Mouse (Mus musculus): ENCODE measurements at regions not wholly inside any gene's neighbourhood (a gene's known extent, or its start where the extent isn't known, plus 50 kb on each side); places are given as distances from the start of the nearest gene placed in this dataset.
"Not testable (repeated sequence)": the region's sequence is repeated elsewhere in the genome, so short reads cannot be mapped to it uniquely, and the experiment has no call there.

DNA sequence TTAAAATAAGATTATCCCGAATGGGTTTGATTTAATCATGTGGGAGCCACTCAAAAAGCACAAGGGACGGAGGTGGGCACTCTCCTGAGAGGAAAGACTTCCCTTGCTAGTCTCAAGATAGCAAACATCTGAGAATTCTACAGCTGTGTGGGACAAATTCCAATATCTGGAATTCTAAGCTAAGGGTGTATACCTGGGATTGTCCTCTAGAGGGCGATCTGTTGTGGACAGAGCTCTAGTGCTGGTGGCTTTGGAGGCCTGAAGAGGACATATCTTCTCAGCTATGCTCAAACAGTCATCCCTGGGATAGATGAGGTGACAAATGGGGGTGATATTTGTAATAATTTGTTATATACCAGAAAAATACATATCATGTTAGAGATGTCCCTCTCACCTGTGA is 132.8 kb upstream of the Rasgrp1 start:
- DNase-seq (ENCODE audit: low read depth, low spot score): peak; percentile 2
- H3K27me3 ChIP-seq (ENCODE audit: control insufficient read depth, insufficient read depth, low read length, poor library complexity, severe bottlenecking): no peaks in the 10 kb centered on the region
- no peaks in the 10 kb centered on the region for H3K36me3 ChIP-seq (ENCODE audit: control insufficient read depth, insufficient read depth, low read length, poor library complexity, severe bottlenecking)

DNA sequence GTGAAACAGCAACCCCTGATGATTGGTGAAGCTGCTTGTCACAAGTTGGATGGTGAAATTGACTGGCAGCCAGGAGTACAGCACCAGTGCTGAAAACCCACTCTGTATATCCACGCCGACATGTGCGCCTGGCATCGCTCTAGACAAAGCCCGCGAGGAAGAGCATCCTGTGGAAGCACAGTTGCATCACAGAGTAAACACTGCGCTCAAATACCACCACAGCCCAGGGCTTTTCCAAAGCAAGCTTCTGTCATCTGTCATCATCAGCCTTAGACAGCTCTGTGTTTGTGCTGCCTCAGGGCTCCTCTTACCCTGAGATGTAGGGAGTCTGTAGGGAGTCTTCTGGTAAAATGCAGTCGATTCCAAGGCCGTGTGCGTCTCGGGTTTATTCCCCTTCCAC is 134.7 kb upstream of the Rasgrp1 start:
- H3K36me3 ChIP-seq (ENCODE audit: control insufficient read depth, insufficient read depth, low read length, poor library complexity, severe bottlenecking); H3K27me3 ChIP-seq (ENCODE audit: control insufficient read depth, insufficient read depth, low read length, poor library complexity, severe bottlenecking); DNase-seq (ENCODE audit: low read depth, low spot score): not testable (repeated sequence)

DNA sequence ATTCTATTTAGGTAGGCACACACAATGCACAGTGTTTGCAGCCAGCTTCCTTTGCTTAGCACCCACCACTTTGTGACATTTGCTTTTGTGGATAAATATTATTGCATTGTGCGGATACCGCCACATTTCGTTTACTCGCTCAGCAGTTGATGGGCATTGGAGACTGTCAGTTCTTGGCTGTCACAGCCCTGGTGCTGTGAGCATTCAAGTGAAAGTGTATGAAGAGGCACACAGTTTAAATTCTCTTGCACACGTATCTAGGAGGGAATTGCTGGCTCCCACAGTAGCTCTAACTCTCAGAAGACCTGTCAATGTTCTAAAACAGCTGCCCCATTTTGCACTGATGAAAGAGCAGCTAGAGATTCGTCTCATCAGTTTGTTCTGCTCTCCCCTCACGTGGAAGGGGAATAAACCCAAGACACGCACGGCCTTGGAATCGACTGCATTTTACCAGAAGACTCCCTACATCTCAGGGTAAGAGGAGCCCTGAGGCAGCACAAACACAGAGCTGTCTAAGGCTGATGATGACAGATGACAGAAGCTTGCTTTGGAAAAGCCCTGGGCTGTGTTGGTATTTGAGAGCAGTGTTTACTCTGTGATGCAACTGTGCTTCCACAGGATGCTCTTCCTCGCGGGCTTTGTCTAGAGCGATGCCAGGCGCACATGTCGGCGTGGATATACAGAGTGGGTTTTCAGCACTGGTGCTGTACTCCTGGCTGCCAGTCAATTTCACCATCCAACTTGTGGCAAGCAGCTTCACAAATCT is 136.6 kb upstream of the Rasgrp1 start:
- H3K27me3 ChIP-seq (ENCODE audit: control insufficient read depth, insufficient read depth, low read length, poor library complexity, severe bottlenecking); H3K36me3 ChIP-seq (ENCODE audit: control insufficient read depth, insufficient read depth, low read length, poor library complexity, severe bottlenecking); DNase-seq (ENCODE audit: low read depth, low spot score): not testable (repeated sequence)

DNA sequence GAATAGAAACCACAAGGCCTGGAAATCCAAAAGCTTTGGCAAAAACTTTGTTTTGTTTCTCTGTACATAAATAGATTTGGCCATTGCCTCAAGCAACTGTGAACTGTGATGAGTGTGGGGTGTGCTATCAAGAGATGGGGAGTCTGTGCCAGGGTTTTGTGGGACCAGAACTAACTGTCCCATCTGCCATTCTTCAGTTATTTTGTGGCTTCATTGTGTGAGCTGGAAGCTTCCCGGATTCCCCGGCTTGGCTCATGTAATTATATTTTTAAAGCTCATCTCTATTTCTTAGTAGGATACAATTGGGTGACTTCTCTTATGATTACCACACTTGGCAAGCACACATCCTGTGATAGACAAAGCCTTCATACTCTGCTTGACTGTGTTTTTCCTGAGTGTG is 143.6 kb upstream of the Rasgrp1 start:
- H3K27me3 ChIP-seq (ENCODE audit: control insufficient read depth, insufficient read depth, low read length, poor library complexity, severe bottlenecking): no peaks in the 10 kb centered on the region
- no peak for DNase-seq (ENCODE audit: low read depth, low spot score)
- H3K36me3 ChIP-seq (ENCODE audit: control insufficient read depth, insufficient read depth, low read length, poor library complexity, severe bottlenecking): no peaks in the 10 kb centered on the region

DNA sequence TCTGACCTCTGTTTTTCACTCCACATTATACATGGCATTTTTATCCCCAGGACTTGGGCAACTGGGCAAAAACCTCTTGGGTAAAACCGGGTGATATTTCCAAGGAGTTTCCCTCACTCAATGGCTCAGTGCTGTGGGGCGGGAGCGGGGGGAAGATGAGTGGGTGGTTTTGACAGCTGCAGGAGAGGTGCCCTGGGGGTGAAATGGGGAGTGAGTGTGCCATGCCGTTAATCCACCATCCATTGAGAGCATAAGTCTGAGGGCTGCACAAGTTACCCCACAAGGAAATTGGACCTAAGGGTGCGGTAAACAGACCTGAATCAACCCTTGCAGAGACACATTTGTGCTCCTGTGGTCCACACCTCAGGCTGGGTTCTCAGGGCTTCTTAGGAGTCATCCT is 155.8 kb upstream of the Rasgrp1 start:
- no peak for DNase-seq (ENCODE audit: low read depth, low spot score)
- H3K36me3 ChIP-seq (ENCODE audit: control insufficient read depth, insufficient read depth, low read length, poor library complexity, severe bottlenecking): no peaks in the 10 kb centered on the region
- H3K27me3 ChIP-seq (ENCODE audit: control insufficient read depth, insufficient read depth, low read length, poor library complexity, severe bottlenecking): no peaks in the 10 kb centered on the region

DNA sequence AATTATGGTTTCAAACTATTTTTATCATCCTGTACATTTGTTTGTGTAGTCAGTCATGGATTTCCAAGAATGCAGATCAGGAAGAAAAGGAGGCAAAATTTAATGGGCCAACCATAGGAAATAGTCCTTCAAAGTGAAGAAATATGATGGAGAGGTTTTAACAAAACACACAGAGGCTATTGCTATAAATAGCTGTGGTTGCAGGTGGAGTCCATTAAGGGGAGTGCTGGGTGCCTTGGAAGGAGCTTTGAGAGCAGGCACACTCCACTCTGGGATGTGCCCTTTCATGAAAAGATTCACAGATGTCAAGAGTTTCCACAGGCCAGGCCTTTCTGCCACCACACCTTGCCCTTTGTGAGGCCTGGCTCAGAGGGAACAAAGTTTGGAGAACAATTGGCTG is 159.8 kb upstream of the Rasgrp1 start:
- no peak for DNase-seq (ENCODE audit: low read depth, low spot score)
- Histone ChIP-seq H3K27me3 (ENCODE audit: control insufficient read depth, insufficient read depth, low read length, poor library complexity, severe bottlenecking) (no peaks in the 10 kb centered on the region), H3K36me3 (ENCODE audit: control insufficient read depth, insufficient read depth, low read length, poor library complexity, severe bottlenecking) (no peaks in the 10 kb centered on the region)

DNA sequence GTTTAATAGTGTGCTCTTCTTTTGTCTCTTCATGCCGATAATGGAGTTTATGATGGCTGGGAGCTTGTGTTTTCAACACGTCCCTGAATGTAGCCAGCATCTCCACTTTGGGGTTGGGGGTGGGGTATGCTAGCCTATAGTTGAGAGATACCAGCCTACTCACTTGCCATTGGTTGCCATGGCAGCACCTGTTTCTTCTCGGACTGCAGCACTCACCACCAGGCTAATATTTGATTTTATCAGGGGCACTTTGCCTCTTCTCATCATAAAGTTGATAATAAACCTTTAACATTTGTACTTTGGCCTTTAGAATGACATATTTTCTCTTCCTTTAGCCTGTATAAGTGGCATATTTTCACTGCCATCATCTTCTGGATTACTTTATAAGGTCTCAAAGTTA is 168.9 kb upstream of the Rasgrp1 start:
- no peak for DNase-seq (ENCODE audit: low read depth, low spot score)
- no peaks in the 10 kb centered on the region for H3K27me3 ChIP-seq (ENCODE audit: control insufficient read depth, insufficient read depth, low read length, poor library complexity, severe bottlenecking)

DNA sequence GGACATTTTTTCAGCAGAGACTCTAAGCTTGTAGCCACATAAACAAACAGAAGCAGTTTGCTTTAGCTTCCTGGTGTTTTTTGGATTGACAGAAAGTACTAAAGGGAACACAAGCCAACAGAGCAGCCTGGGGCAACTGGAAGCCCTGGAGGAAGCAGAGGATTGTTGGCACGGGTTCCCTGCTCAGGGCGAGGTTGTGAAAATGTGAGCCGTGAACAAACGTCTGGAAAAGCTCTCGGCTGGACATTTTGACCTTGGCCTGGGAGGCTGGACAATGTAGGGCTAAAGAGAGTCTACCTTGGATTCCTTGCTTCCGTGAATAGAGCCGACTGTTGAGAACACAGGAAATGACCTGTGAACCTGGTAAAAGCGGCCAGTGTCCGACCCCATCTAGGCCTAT is 169.8 kb upstream of the Rasgrp1 start:
- Histone ChIP-seq H3K27me3 (ENCODE audit: control insufficient read depth, insufficient read depth, low read length, poor library complexity, severe bottlenecking) (no peaks in the 10 kb centered on the region), H3K36me3 (ENCODE audit: control insufficient read depth, insufficient read depth, low read length, poor library complexity, severe bottlenecking) (no peaks in the 10 kb centered on the region)
- DNase-seq (ENCODE audit: low read depth, low spot score): no peak

More for the DNA sequence above, 168.9 kb upstream of the Rasgrp1 start:
- no peaks in the 10 kb centered on the region for H3K36me3 ChIP-seq (ENCODE audit: control insufficient read depth, insufficient read depth, low read length, poor library complexity, severe bottlenecking)

DNA sequence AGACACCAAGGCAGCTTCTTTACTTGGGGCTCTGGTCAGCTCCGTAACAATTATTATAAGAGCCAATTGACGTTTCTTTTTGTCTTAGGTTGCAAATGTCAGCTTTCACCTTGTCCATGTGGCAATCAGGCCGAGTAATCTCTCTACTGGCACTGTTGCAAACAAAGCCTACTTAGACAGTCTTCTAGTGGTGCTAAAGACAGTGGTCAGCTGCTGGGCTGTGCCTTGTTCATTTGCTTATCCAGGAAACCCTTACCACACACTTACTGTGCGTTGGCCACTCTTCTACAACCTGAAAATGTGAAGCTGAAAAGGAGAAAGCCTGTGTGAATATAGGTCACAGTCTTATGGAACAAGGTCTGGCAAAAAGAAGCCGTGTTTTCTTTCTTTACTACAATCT is 181.6 kb upstream of the Rasgrp1 start:
- no peaks in the 10 kb centered on the region for H3K27me3 ChIP-seq (ENCODE audit: control insufficient read depth, insufficient read depth, low read length, poor library complexity, severe bottlenecking)
- H3K36me3 ChIP-seq (ENCODE audit: control insufficient read depth, insufficient read depth, low read length, poor library complexity, severe bottlenecking): no peaks in the 10 kb centered on the region
- DNase-seq (ENCODE audit: low read depth, low spot score): no peak

DNA sequence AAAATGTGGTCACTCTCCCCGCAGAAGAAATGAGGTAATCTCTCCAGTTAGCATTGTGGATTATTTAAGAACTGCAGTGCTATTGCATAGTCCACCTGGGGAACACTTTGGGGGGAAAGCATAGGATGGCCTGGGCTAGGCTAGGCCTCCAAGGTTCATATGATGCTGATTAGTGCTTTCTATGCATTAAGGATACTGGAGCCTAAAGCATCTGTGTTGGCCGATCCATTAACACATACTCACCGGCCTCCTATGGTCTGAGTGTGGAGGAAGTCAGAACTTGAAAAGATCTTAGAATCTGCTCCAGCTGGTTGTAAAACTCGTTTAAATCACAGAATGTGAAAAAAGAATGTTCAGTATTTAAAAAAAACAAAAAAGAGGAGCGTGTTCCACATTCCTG is 196.1 kb upstream of the Rasgrp1 start:
- DNase-seq (ENCODE audit: low read depth, low spot score): no peak
- Histone ChIP-seq H3K36me3 (ENCODE audit: control insufficient read depth, insufficient read depth, low read length, poor library complexity, severe bottlenecking) (no peaks in the 10 kb centered on the region), H3K27me3 (ENCODE audit: control insufficient read depth, insufficient read depth, low read length, poor library complexity, severe bottlenecking) (no peaks in the 10 kb centered on the region)

DNA sequence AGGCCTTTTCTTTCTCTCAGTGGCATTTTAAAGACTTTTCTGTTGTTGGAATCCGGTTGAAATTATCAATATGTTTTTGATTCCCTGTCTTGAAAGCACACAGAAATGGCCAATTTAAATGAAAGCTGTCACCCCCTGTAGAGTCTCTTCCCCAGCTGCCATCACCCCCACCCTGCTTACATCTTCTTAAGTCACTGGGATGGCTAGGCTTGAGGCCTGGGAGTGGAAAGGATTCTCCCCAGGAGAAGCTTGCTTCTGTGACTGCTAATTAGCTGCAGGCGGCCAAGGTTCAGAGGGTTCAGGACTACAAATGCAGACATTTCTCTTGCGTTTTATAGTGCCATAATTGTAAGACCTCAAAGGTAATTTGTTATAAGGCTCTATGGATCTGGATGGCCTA is 196.5 kb upstream of the Rasgrp1 start:
- Histone ChIP-seq H3K27me3 (ENCODE audit: control insufficient read depth, insufficient read depth, low read length, poor library complexity, severe bottlenecking) (no peaks in the 10 kb centered on the region), H3K36me3 (ENCODE audit: control insufficient read depth, insufficient read depth, low read length, poor library complexity, severe bottlenecking) (no peaks in the 10 kb centered on the region)
- DNase-seq (ENCODE audit: low read depth, low spot score): no peak

DNA sequence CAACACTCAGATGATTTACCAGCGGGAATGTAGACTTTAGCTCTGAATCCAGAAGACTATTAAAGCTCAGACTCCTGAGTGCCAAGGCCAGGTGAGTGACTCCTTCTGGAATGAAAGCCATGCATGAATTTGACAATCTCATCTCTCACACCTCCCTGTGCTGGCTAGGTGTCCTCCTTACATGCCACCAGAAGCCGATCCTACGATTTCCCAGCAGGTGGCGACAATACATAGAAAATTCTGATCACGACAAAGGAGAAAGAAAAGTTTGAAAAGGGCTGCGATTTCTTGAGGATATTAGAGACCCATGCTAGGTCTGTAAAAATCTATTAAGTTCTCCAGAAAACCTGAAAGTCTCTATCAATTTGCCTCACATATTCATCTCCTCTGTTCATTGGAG is 198.7 kb upstream of the Rasgrp1 start:
- no peaks in the 10 kb centered on the region for H3K27me3 ChIP-seq (ENCODE audit: control insufficient read depth, insufficient read depth, low read length, poor library complexity, severe bottlenecking)
- no peaks in the 10 kb centered on the region for H3K36me3 ChIP-seq (ENCODE audit: control insufficient read depth, insufficient read depth, low read length, poor library complexity, severe bottlenecking)
- peak; percentile 46 for DNase-seq (ENCODE audit: low read depth, low spot score)

DNA sequence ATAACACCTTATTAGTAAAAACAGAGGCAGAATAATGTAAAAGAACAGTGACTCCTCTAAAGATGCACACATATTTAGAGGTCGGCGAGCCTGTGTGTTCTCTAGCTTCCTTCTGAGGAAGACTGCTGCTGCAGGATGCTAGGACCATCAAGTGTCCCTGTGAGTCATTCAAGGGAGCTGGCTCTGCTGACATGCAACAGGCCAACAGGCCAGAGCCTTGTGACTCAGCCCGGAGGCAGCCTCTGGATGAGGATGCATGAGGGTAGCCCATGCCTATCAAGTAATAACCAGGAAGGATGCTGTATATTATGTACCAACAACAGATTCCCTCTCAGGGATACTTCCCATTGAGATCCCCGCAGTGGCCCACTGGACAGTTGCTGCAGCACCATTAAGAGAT is 199.5 kb upstream of the Rasgrp1 start:
- no peak for DNase-seq (ENCODE audit: low read depth, low spot score)
- H3K36me3 ChIP-seq (ENCODE audit: control insufficient read depth, insufficient read depth, low read length, poor library complexity, severe bottlenecking): no peaks in the 10 kb centered on the region

DNA sequence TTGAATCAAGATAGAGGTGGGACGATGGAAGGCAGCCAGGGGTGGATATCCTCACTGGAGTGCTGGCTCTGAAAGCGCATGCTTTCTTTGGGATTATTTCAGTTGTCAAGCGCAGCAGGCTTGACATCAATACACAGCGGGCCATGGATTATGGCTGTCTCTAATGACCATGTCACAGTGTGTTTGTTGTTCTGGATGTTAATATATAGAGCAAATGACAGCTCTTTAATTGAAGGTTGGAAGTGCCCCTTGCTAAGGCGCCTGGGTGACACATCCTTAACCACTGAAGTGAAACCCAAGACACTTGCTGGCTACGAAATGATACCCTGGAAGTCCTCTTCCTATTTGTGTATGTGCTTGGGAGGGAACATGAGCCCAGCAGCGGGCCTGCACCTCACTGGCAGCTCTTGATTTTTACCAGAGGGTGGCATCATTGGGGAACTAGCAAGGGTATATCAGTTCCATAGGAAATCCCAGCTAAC is 200.5 kb upstream of the Rasgrp1 start:
- H3K27me3 ChIP-seq (ENCODE audit: control insufficient read depth, insufficient read depth, low read length, poor library complexity, severe bottlenecking): no peaks in the 10 kb centered on the region
- no peaks in the 10 kb centered on the region for H3K36me3 ChIP-seq (ENCODE audit: control insufficient read depth, insufficient read depth, low read length, poor library complexity, severe bottlenecking)
- no peak for DNase-seq (ENCODE audit: low read depth, low spot score)

More for the DNA sequence above, 199.5 kb upstream of the Rasgrp1 start:
- H3K27me3 ChIP-seq (ENCODE audit: control insufficient read depth, insufficient read depth, low read length, poor library complexity, severe bottlenecking): no peaks in the 10 kb centered on the region

DNA sequence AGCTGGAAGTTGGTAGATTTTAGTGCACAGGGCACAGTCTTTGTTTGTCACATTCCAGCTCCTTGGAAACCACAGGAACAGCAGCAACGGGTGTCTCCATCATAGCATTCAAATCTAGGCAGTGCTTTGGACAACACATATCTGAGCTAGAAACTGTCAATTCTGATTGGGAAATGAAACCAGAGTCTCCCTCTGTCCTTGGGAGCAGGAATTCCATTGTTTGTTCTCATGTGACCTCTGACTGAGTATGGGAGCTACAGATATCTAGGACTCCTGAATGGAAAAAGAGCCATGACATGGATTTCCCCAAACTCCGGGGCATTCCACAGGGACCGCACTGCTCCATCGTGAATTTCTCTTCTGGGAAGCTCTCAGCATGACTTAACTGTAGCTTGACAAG is 205.5 kb upstream of the Rasgrp1 start:
- no peak for DNase-seq (ENCODE audit: low read depth, low spot score)
- Histone ChIP-seq H3K27me3 (ENCODE audit: control insufficient read depth, insufficient read depth, low read length, poor library complexity, severe bottlenecking) (no peaks in the 10 kb centered on the region), H3K36me3 (ENCODE audit: control insufficient read depth, insufficient read depth, low read length, poor library complexity, severe bottlenecking) (no peaks in the 10 kb centered on the region)

DNA sequence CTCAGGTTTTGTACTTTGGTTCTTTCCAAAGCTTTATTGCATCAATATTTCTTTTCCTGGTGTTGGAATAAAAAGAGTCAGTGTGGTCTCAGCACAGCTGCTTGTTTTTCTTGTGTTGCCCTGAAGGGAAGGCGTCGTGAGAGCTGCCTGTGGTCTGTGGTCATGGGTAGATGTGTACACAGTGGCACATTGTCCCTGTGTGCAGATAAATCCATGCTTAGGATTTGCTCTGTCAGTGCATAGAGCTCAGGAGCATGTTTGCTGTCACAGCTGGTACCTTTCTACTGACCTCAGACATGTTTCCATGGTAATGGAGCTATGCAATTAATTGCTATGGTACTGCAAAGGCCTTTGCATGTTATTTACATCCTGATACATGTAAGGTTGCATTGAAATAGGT is 213.5 kb upstream of the Rasgrp1 start:
- H3K36me3 ChIP-seq (ENCODE audit: control insufficient read depth, insufficient read depth, low read length, poor library complexity, severe bottlenecking): no peaks in the 10 kb centered on the region
- DNase-seq (ENCODE audit: low read depth, low spot score): no peak
- H3K27me3 ChIP-seq (ENCODE audit: control insufficient read depth, insufficient read depth, low read length, poor library complexity, severe bottlenecking): no peaks in the 10 kb centered on the region

Data from splenic B cell, adult 2 months (primary cell).